Comparison of ENCODE assay signal across 12 mouse cellular contexts in the genomic region with DNA sequence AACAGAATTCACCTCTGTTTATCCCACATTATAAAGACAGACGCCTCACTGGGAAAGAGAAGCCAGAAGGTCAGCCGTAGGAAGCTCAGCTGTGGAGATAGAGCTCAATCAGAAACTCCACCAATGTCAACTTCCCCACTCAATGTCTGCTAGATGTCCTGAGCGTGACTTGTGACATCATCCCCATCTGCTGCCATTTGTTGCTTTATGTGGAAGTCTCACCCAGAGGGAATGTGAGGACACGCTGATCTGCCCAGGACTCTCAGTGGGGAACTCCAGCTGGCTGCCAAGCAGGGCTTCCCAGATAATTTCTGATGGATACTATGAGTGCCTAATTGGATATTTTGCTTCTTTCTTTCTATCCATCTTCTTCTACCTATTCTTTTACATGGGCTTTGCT.
DNase-seq lines count a peak whose midpoint lies in the region; TF ChIP-seq lines count a peak whose summit lies in the region.
"Had no signal": no experiment of that assay in that cellular context is flagged by ENCODE, and none has a peak within 500 bp of the region (broad histone marks: within the 10 kb centered on the region; RNA-seq: fewer than 3 reads in every experiment).

No protein-coding gene starts in this region.

- peak; percentile 5 to 22 for DNase-seq in adrenal gland, adult (ENCODE audit: inconsistent age in 2 of 2, low spot score in 1 of 2)
- DNase-seq in adrenal gland, adult 2 months = no peak
- peak; percentile 6 for DNase-seq in gastrocnemius, postnatal 25 days
- no peak for DNase-seq in gastrocnemius, adult 2 months
- peak; percentile 35 to 60 for DNase-seq in heart, adult 9 months (ENCODE audit: low spot score in 2 of 2)
- peak; percentile 16 for DNase-seq in retina, embryonic 14.5 days (ENCODE audit: low spot score)
- DNase-seq in embryo, embryonic 10.5 days (ENCODE audit: low spot score) = no peak
- DNase-seq in left cerebral cortex, adult 11 months (ENCODE audit: low spot score) = no peak
- DNase-seq: kidney, adult 8-10 months had no signal

- H3K4me3 ChIP-seq in gastrocnemius, adult 2 months = no peak overlapping the region
- H3K4me3 ChIP-seq: embryonic facial prominence, embryonic 12.5 days; forebrain, embryonic 10.5 days; neural tube, embryonic 15.5 days had no signal

- H3K27ac ChIP-seq in gastrocnemius, adult 2 months = no peak overlapping the region
- H3K27ac ChIP-seq: embryonic facial prominence, embryonic 12.5 days; forebrain, embryonic 10.5 days; neural tube, embryonic 15.5 days had no signal

- no peak for TF ChIP-seq CTCF in gastrocnemius, adult 2 months (IDR thresholded peaks at IDR 0.05)

- intact Hi-C loops in gastrocnemius, adult 2 months (cut with DNase I) = no loop called here

Comparison
In these comparisons a context has a peak if more than half of its experiments do, and no peak if none do; other contexts are left out.
1. DNase-seq: peak in adrenal gland, adult (2 of 2), gastrocnemius, postnatal 25 days (single experiment), heart, adult 9 months (2 of 2) and retina, embryonic 14.5 days (single experiment); none in adrenal gland, adult 2 months (single experiment), gastrocnemius, adult 2 months (single experiment), embryo, embryonic 10.5 days (single experiment) and left cerebral cortex, adult 11 months (single experiment).